Mouse (Mus musculus) WW6 (cell line): Measurements from ENCODE around the gene Foxb2.
"Not testable (repeated sequence)": the region's sequence is repeated elsewhere in the genome, so short reads cannot be mapped to it uniquely, and the experiment has no call there.

Source experiments
- DNase-seq: peaks from one replicate; pipeline ENCODE4 v3.0.0-alpha.2; 2013; ENCODE audit warnings: low read depth, low spot score

The Foxb2 gene

DNA sequence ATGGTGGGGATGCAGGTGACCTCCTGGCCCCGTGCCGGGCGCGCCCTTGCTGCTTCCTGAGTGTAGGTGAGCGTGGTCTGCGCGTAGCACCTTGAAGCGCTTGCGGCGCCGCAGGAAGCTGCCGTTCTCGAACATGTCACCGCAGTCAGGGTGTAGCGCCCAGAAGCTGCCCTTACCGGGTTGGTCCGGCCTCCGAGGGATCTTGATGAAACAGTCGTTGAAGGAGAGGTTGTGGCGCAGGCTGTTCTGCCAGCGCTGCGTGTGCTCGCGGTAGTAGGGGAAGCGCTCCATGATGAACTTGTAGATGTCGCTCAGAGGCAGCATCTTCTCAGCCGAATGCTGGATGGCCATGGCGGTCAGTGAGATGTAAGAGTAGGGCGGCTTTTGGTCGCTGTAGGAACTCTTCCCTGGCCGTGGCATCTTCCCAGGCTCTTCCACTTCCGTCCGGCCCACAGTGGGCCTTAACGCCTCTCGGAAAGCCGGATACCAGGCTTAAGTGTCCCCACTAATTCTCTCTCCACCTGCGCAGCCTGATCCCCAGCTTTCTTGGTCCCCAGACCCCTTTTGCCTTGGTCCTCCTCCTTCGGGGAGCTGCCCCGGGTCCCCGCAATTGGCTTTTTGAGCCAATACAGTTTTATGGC lies at the start of gene Foxb2:
TSS of gene Foxb2 (minus strand) at position 585 of the 641 bp plus-strand sequence.
- DNase-seq, result no peak

DNA sequence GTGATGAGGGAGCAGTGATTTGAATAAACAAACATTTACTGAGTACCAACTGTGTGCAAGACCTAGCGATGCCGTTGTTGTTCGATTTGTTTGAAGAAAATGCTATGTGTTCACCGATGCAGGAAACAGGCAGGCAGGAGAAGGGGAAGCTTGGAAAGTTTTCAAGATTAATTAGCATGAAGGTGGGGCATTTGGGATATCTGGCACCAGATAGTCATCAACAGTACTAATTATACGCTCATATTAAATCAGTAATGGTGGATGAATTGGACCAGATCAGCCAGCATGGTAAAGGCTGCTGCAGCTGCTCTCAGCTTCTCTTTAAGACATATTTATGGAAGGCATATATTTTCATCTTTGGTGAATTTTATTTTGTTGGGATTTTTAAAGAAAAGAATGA lies 37.9 kb upstream of the Foxb2 start:
- DNase-seq, result no peak

DNA sequence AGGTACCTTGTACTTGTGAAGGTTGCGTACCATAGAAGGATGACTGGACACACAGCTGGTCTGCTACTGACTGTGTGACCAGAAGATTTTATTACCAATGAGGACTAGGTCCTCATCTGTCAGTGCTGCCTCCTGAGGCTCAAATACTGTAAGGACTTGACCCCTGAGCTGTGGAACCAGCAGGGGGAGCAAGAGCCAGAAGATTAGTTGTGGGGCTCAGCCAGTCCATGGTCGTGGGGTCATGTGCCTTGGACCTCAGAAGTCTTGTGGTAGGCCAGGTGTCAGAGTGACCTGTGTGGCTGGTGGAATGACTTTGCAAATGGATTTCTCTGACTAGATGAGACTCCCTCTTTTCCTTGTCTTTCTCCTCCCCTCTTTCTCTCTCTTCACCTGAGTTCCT lies 29.5 kb upstream of the Foxb2 start:
- DNase-seq, result no peak

DNA sequence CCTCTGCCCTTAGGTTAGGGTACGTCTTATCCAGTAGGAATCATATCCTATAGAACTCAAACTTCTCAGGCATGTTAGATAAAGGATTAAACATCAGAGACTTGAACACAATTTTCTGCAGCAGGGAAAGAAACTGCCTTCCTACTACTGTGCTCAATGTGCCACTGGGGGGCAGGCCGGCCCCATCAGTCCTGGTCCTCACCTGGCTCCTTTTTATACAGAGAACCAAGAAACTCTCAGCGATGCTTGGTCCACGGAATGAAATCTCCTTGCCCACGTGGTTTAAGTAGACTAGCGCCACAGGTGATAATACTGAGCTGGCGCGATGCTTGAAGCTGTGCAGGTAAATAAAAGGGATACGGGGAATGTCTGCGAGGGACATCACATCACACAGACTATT lies 26.1 kb upstream of the Foxb2 start:
- no peak for DNase-seq

DNA sequence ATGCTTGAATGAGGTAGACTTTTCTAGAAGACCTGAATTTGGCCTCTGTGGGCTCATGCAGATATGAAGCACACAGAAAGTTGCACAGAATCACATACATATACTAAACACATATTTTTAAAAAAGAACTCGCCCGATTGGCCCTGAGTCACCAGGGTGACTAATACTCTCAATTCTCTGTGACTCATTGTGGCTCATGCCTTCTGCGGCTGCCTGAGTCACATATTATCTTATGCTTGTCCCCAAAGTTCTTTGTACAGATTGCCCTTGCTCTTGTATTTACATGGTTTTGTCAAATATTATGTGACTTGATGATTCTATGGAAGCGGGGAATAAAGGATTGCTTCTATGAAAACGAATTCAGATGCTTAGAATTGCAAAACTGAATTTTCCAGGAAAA lies 25.0 kb upstream of the Foxb2 start:
- DNase-seq, result no peak

DNA sequence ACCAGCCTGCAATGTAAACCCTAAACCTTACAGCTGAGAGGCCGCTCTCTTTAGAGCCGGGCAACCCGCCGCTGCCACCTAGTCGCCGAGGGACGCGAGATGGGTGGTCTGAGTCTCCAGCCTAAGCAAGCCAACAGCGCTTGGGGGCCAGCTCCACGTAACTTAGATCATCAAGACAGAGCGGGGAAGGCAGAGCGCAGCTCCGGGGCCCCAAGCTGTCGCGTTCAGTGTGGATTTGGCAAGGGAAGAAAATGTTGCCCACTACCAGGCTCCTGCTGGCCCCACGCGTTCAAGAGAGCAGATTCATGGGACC lies 2.8 kb upstream of the Foxb2 start:
- no peak for DNase-seq

DNA sequence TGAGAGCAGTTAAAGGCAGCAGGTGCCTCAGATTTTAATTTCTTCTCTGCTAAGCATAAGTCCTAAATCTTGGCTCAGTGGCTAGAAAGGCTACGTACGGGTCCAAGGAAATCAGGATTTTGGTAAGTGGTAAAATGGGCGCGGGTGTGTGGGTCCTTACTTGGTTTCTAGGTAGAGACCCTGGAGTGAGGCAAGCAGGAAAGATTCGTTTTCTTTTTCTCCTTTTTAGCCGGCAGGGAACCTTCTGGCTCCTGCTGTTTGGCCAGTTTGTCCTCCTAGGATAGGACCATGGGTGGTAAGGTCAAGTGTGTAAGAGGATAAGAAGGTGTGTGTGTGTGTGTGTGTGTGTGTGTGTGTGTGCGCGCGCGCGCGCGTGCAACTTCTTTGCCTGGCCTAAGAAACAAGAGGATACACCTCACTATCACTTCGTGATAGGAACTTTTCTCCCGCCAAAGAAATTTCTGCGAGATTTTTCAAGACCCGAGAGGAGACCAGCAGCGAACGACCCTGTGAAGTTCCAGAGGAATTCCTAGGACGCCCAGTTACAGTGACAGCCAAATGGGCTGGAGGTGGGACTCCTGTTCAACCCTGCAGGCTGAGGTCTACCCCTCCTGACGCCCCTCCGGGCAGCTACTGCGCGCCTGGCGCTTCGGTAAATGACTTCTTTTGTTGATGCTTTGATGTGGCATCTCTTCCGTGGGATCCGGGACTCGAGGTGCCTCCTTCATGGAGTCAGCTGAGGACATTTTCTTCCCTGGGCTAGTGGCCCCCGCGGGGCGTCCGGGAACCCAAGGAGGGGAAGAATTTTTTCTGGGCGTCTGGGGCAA lies 2.2 kb upstream of the Foxb2 start:
- no peak for DNase-seq

DNA sequence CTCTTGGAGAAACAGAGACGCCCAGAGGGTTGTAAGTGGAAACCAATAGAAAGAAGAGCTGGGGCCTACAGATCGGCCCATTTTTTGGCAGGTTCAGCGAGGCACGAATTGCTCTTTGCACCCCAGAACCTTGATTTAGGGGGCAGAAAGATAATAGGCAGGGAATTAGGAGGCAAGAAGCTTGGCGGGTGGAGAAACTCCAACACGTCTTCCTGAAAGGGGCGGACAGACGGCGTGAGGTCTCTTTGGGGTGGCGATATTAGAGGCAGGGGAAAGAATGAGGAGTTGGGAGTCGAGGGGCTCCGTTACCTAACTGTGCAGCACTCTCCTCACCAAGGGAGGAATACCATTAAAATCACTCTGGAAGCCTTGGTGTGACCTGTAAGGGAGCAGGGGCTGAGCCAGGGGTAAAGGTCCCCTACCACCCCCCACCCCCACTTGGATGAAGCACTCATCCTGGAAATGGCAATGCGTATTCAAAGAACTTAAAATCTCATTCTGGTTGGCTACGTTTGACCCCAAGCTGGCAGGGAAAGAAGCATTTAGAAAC lies 1.5 kb upstream of the Foxb2 start:
- no peak for DNase-seq

DNA sequence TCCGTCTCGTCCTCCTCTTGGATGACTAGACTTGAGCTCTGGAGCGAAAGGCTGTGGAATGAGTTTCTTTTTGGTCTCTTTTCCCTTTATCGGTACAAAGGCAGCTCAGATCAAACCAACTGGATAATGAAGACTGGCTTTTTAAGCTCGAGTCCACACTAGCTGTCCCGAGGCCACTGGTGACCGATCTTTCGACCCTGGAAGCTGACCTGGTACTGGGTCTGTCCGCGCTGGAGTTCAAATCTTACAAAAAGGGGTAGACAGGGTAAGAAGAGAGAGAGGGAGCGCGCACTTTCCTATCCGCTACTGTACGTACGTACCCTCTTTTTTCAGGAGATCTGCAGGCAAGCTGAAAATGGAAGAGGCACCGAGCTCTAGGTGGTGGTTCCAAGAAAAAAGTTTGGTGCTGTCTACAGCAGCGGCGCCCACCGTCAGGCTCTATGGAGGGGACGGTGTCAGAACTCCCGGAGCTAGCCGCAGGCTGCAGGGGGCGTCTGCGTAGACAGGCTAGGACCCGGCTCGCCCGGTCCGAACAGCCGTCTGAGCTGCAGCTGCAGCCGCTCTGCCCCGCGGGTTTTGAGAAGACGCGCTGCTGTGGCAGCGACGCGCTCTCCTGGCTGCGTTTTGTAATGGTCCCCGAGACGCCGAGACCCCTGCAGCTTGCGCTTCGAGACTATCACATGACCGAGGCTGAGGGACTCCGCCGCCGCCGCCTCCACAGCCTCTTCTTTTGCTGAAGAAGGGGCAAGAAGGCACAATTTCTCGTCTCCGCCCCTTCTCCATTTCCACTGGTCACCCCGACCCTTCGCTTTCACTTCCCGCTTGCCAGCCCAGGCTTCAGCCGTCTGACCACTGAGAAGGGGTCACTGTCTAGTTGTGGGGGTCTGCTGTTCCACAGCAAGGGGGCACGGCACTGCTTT lies 597 bp upstream of the Foxb2 start:
- no peak for DNase-seq

DNA sequence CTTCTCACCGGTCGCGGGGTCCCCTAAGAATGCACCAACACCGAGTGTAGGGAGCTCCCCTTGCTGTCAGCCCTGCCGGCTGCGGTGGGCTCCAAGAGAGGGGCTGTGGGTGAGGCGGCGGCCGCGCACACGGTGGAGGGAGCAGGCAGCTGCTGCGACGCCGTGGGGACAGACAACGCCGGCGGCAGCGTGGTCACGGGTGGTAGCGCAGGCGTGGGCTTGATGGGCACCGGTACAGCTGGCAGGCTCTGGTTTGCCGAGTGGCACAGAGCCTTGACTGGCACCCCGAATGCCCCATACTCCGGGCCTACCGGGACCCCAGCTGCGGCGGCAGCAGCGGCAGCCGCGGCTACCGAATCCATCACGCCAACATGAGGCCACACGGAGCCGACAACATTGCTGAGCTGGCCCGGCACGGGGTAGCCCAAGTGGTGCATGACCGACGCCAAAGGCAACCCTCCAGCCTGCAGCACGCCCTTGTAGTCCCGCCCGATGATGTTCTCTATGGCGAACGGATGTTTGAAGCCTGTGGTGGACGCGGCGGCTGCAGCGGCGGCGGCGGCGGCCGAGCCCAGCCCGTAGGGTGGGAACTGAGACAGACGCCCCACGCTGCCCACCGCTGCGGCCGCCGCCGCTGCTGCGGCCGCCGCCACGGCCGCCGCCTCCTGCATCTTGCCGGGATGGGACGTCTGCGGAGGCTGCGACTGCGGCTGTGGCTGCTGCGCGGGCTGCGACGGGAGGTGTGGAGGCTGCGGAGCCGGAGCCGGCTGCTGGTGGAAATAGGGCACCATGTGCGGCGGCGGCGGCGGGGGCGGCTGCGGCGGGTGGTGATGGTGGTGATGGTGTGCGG lies 1.0 kb downstream of the Foxb2 start:
- DNase-seq, result no peak

DNA sequence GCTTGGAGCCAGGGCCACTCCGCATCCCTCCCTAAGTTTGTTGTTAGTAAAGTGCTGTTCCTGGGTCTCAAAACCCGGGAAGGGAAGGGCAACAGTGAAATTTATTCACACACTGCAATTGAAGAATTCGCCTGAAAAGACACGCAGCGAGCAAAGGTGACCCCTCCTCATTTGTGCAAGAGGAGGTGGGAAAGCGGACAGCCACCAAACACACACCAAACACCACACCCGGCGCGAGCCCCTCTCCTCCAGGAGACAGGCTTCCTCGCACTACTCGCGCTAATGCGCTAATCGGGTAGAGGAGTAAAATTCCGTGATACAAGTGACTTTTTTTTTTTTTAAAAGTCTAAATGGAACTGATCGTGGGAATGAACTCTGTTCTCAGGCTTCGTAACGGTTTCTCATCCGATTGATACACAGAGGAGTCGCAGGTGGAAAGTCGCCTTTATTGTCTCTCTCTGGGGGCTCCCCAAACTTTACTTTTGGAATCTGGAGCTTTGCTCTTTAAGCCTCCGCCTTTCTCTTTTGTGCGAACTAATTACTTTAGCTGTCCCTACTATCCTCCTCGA lies 2.3 kb downstream of the Foxb2 start:
- DNase-seq, result no peak

DNA sequence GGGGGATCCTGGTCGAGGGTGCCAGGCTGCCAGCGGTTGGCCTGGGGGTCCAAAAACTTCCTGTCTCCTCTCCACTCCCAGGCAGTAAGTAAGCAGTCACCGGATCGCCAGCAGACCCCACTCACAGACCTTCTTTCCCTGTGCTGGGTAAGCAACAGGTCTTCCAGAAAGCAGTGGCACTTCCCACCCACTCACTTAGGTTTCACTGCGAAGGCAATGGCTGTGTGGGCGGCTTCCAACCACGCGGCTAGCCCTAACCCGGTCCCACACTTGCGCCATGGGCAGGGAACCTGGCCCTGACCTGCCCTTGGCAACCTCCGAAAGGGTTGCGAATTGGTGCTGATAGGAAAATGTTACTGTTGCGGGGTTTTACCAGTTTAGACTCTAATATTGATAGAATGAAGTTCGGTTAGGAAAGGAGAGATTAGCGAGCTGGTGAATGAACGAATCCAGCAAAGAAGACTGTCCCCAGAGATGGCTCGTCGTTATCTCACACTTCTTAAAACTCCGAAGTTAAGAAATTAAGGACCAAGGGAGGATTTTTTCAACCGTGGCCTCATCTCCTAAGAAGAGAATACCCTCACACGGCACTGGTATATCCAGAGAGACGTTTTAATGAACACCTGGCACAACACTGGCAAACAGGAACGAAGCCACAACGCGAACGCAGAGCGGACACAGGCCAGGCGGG lies 3.0 kb downstream of the Foxb2 start:
- DNase-seq, result no peak

DNA sequence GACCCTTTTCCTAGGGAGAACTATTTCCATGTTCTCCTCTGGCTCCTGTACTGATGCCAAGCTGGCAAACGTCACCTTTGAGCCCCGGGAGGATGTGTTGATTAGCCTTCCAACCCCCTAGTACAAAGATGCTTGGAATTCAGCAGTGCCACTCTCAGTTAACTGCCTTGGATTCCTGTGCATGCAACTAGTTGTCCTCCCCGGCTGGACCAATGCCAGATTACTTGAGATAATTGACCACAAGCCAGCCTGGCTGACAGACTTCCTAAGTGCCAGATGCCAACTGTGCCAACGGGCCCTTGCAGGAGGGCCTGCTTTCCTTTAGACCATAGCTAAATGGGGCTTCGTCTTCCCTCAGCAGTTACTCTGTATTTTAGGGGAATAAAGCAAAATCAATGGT lies 5.1 kb downstream of the Foxb2 start:
- no peak for DNase-seq

DNA sequence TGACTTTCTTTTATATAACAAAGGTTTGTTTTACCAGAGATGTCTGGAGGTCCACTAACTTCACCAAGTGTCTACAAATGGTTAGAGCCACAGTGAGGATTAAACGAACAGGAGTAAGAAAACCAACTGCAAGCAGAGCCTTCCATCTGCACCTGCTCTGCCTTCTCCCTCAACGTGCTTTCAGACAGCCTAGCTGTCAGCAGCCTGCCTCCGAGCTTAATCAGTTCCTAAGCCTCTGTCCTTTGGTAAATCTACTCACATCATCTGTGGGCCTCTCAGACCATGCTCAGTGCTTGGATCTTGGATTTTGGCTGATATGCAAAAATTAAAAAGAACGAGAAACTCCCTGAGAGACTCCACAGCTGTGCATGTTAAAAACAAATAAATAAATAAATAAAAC lies 15.0 kb downstream of the Foxb2 start:
- DNase-seq, result no peak

DNA sequence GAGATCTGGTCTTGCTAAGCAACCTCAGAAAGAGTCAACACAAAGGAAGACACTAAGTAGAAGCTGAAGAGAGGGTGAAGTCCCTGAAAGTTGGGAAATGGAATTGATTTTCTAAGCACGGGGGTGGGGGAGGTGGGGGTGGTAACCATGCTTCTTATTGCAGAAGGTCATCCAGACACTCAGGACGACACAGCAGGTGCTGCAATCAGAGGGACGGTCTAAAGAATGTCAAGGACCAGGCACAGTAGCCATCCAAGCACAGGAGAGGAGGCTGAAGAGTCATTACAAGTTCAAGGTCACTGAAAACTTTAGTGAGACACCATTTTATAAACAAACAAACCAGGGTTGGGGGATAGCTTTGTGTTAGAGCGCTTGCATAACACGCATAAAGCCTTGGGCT lies 16.9 kb downstream of the Foxb2 start:
- DNase-seq, result no peak

DNA sequence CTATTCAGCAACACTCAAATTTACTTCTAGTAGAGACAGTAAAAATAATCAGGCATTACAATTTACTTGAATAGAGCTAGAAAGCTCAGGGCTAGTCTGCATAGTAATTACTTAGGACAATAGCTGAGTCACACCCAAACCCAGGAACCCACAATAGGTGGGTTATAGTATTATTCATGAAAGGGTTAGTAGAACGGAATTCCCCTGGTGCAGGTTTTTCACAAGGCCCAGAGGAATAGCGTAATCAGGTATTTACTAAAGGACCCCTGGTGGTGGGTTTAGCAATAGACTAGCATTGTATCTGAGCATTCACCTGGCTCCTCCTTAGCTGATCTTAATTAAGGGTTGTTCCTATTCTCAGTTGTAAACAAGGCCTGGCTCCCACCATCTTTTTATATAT lies 29.5 kb downstream of the Foxb2 start:
- not testable (repeated sequence) for DNase-seq

DNA sequence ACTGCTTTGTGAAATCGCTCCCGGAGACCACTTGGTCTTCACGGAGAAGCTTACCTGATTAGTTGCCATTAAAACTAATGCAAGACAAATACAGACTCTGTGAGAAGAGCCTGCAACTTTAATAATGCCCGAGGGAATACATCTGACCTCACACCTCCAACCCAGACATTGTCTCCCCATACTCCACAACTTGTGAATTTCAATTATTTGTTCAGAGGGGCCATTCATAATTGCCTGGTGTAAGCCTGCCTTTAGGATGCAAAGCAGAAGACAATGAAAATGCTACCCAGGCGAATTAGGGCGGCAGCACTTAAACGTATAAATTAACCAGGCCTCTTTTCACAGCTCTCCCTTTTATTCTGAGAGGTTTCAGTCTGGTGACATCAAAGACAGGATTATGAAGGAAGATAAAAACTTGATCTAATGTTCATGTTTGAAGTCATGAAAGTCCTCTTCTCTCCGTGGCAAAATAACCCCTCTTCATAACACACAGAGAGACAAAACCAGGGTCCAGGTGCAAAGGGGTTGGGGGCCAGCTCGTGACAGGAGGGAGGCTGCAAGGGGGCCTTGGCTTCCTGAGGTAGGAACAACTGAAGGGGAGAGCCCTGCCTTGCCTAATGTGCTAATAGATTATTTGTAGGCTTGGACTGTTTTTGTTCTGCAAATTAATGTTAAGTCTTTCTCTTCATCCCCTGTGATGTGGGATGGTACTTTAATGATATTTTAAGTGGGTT lies 31.9 kb downstream of the Foxb2 start:
- no peak for DNase-seq

DNA sequence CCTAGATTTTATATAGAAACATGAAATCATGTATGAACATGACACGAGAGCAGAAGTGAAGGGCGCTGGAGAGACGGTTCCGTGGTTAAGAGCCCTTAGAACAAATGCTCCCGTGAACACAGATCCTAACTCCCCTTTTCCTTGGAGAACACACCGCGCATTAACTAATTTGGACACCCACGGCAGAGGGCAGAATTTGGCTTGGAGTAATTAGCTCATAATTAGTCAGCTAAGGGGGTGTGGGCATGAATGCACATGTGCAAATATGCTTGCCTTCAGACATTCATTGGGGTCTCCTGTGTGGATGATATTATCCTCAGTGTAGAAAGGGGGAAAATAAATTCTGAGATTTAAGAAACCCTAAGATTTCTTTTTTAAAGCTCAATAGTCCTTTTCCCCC lies 32.6 kb downstream of the Foxb2 start:
- DNase-seq, result no peak

DNA sequence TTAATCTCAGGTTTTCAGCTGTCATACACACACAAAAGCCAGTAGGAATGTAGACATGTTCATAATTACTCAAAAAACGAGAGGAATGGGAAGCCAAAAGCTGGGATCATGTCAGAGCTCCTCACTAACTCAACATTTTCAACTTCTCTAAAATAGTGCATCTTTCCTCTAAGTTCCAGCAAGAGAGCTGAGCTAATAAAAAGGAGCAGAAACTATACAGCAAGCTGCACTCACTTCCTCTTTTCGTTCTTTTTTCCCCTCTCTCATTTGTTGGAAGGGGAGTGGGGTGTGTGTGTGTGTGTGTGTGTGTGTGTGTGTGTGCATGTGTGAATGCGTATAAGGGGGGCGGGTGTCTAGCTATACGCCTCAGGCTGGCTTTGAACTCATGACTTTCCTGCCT lies 45.9 kb downstream of the Foxb2 start:
- no peak for DNase-seq

DNA sequence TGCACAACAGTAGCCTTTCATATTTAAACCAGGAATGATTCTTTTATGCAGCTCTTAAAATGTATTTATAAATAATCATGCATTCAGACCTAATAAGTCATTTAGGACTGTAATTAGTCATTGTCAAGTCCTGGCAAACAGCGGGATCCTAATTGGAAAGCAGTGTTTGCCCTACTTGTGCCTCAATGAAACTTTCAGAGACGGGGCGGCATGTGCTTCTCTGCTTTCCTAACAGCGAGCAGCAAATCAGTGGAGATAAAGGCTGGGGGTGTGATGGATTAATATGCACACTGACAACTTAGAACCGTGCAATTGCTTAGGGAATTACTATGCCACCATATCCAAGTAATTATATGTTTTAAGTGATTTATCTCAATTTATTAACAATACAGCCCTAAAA lies 48.4 kb downstream of the Foxb2 start:
- no peak for DNase-seq
